Mouse (Mus musculus) limb, embryonic 12.5 days (tissue): ENCODE measurements around the gene Gm38100. TPM values are rescaled to one million over a fixed set of nuclear protein-coding genes. Genes with fewer than 3 reads are reported as not detected.

ENCODE experiments used
- ATAC-seq: fragments of 200-750 bp; cut with Nextera tagmentation; 2 replicates; pipeline ENCODE4 v1.8.0; 2017; ENCODE audit warnings: low read depth, moderate TSS enrichment; ENCODE audit not compliant: insufficient number of reproducible peaks, insufficient read depth, low FRiP score, low TSS enrichment
- H3K27ac ChIP-seq: fragments of 300-500 bp; sonication (generic); 2 replicates; pipeline ENCODE4 v1.5.1; 2016; ENCODE audit warnings: mild to moderate bottlenecking, moderate library complexity
- H3K27me3 ChIP-seq: fragments of 300-500 bp; sonication (generic); 2 replicates; pipeline ENCODE4 v1.6.1; 2016; ENCODE audit warnings: mild to moderate bottlenecking, moderate library complexity
- H3K36me3 ChIP-seq: fragments of 300-500 bp; sonication (generic); 2 replicates; pipeline ENCODE4 v1.6.1; 2016; ENCODE audit warnings: mild to moderate bottlenecking, moderate library complexity
- H3K4me1 ChIP-seq: fragments of 300-500 bp; sonication (generic); replicated peaks from 2 replicates; pipeline ENCODE4 v1.6.1; 2016
- H3K4me2 ChIP-seq: fragments of 300-500 bp; sonication (generic); 2 replicates; pipeline ENCODE4 v1.6.1; 2016; ENCODE audit warnings: mild to moderate bottlenecking, moderate library complexity
- H3K4me3 ChIP-seq: fragments of 300-500 bp; sonication (generic); replicated peaks from 2 replicates; pipeline ENCODE4 v1.5.1; 2016; ENCODE audit warnings: mild to moderate bottlenecking
- H3K9ac ChIP-seq: fragments of 300-500 bp; sonication (generic); replicated peaks from 2 replicates; pipeline ENCODE4 v1.6.1; 2016; ENCODE audit warnings: mild to moderate bottlenecking, moderate library complexity
- H3K9me3 ChIP-seq: fragments of 300-500 bp; sonication (generic); 2 replicates; pipeline ENCODE4 v1.6.1; 2016; ENCODE audit warnings: mild to moderate bottlenecking, moderate library complexity
- WGBS: fragments of 180-500 bp; shearing (Covaris S2); methylation state at CpG from one replicate; pipeline ENCODE4 v1.1.7; 2016; 5-methylcytosine and 5-hydroxymethylcytosine counted together
- polyA plus RNA-seq: library from polyadenylated mRNA; unstranded; fragments of >200 nt; fragmentation: Nextera tagmentation; extraction: Ambion mirVana; gene quantifications from 2 replicates; pipeline ENCODE4 v1.2.1, GENCODE M21; 2016

The Gm38100 gene
- polyA plus RNA-seq, 1 experiment from 2014 or later = not detected

DNA sequence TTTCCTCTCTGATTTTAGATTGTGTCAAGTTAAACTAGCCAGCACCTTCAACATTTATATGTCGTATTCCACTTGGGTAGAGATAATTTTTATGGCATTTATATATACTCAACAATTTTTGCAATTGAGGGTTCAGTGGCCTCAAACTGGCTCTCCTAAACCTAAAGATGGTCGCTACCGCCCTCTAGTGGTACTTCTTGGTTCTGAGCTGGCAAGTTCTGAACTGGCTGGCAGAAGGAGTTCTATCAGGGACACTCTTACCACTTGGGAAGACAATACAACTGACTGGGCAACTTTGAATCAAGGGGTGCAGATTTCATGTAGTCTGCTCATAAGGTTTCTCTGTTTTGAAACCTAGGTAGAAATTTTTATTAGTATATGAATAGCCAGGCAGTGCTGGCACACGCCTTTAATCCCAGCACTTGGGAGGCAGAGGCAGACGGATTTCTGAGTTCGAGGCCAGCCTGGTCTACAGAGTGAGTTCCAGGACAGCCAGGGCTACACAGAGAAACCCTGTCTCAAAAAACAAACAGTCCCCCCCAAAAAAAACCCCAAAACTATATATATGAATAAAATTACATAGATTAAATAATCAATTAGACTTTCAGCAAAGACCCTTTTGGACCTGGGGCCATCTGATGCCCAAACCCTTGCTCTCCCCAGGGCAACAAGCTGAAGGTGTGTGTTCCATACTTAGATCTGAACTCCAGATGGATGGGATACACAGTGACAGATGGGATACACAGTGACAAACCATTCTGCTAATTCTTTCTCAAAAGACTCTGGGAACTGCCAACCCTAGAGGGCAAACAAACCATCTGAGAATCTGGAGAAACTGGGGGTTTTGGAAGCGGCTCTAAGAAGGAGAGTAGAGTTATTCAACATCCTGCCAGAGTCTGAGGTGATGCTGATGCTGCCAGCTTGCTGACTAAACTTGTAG lies 4.0 kb downstream of the Gm38100 start:
- Histone ChIP-seq H3K27ac (no peak overlapping the region), H3K9ac (no peak overlapping the region), H3K4me1 (no peaks in the 10 kb centered on the region), H3K4me3 (no peak overlapping the region), H3K9me3 (no peaks in the 10 kb centered on the region), H3K36me3 (no peaks in the 10 kb centered on the region), H3K27me3 (no peaks in the 10 kb centered on the region), H3K4me2 (no peak overlapping the region)
- ATAC-seq = no peak
- WGBS = 53% methylated on average over 7 of the region's 7 CpGs

DNA sequence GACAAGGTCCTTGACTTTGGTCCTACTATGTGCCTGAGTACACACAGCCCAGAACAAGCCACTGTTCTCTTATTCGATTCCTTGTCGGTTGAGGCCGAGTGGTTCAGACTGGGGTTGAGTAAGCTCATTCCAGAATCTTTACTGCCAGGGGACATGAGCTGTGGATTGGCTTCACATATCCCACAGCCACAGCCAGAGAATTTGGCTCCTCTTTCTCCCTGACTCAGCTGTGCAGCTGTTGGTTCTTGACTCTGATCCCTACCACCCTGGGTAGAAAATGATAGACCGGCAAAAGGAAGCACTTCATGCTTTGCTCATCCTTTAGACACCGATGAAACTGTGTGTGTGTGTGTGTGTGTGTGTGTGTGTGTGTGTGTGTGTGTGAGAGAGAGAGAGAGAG lies 11.3 kb downstream of the Gm38100 start:
- H3K36me3 ChIP-seq = no peaks in the 10 kb centered on the region
- H3K27me3 ChIP-seq = no peaks in the 10 kb centered on the region; the same call in 1 of the 2 replicates

DNA sequence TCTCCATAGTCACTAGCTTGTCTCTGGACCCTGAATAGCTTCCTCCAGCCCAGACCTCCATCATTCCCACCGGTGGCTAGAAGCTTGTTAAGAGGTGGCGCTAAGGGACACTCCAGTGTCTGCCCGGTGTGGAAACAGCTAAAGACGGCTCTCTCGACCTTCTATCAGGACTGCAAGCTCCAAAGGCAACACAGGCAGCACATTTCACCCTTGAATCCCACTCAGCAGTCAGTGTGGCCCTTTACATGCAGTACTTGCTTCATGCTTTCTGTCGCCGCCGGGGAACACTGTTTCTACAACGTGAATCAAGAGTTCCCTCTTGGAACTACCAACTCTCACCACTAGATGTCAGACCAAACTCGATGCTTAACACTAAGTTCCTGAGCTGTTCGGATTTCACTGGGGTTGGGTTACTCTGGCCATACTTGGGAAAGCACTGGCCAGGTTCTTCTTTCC lies 16.2 kb downstream of the Gm38100 start:
- Histone ChIP-seq H3K9ac (no peak overlapping the region), H3K4me2 (peak overlapping the region; percentile 41), H3K4me1 (no peaks in the 10 kb centered on the region), H3K27me3 (no peaks in the 10 kb centered on the region; the same call in 1 of the 2 replicates), H3K4me3 (no peak overlapping the region), H3K27ac (no peak overlapping the region), H3K9me3 (no peaks in the 10 kb centered on the region), H3K36me3 (no peaks in the 10 kb centered on the region)
- WGBS = 12% methylated on average over 11 of the region's 11 CpGs
- peak; percentile 74; the same call in 1 of the 2 replicates for ATAC-seq

More for the DNA sequence above, 11.3 kb downstream of the Gm38100 start:
- H3K9ac ChIP-seq = no peak overlapping the region
- WGBS = 89% methylated on average over 5 of the region's 5 CpGs
- no peak overlapping the region for H3K4me3 ChIP-seq
- no peaks in the 10 kb centered on the region for H3K9me3 ChIP-seq
- no peak overlapping the region for H3K4me2 ChIP-seq
- no peak overlapping the region for H3K27ac ChIP-seq
- no peaks in the 10 kb centered on the region for H3K4me1 ChIP-seq
- ATAC-seq = no peak

DNA sequence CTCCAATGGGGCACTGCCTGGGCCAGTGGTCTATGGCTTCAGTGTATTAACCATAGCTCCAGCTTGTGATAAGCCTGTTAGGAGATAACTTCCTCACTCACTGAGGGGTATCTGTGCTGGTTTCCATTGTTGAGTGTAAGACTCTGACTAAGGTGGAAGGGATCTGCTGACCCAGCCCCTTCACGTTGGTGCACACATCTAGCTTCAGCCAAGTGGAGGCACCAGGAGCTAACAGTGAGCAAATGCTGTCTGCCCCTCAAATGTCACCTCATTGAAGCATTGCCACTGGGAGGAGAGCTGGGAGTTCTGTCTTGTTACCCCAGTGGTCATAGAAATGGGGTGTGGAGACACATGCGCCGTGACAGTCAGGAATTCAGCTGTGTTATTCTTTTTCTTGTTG lies 18.6 kb downstream of the Gm38100 start:
- Histone ChIP-seq H3K36me3 (no peaks in the 10 kb centered on the region), H3K4me3 (no peak overlapping the region), H3K9me3 (no peaks in the 10 kb centered on the region), H3K27me3 (no peaks in the 10 kb centered on the region; the same call in 1 of the 2 replicates), H3K4me2 (no peak overlapping the region), H3K9ac (no peak overlapping the region), H3K27ac (no peak overlapping the region), H3K4me1 (no peaks in the 10 kb centered on the region)
- no peak for ATAC-seq
- 78% methylated on average over 3 of the region's 3 CpGs for WGBS

DNA sequence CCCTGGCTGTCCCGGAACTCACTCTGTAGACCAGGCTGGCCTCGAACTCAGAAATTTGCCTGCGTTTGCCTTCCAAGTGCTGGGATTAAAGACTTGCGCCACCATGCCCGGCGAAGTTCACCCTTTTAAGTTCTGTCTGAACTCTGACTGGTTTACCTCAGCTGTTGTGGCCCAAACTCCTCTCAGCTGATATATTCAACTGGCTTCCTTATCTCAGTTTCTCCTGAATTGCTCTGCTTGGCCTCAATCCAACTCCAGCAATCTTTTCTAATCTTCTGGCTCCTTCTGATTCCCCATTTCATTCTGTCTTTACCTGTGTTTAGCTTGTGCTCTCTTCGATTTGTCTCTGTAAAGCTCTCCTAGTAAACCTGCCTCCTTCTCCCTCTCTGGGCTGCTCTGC lies 23.0 kb downstream of the Gm38100 start:
- no peak overlapping the region for H3K27ac ChIP-seq
- H3K27me3 ChIP-seq = no peaks in the 10 kb centered on the region
- no peaks in the 10 kb centered on the region for H3K36me3 ChIP-seq
- 94% methylated on average over 7 of the region's 7 CpGs for WGBS
- no peak overlapping the region for H3K9ac ChIP-seq
- ATAC-seq = no peak
- no peak overlapping the region for H3K4me3 ChIP-seq
- H3K9me3 ChIP-seq = no peaks in the 10 kb centered on the region
- H3K4me1 ChIP-seq = no peaks in the 10 kb centered on the region
- H3K4me2 ChIP-seq = no peak overlapping the region

DNA sequence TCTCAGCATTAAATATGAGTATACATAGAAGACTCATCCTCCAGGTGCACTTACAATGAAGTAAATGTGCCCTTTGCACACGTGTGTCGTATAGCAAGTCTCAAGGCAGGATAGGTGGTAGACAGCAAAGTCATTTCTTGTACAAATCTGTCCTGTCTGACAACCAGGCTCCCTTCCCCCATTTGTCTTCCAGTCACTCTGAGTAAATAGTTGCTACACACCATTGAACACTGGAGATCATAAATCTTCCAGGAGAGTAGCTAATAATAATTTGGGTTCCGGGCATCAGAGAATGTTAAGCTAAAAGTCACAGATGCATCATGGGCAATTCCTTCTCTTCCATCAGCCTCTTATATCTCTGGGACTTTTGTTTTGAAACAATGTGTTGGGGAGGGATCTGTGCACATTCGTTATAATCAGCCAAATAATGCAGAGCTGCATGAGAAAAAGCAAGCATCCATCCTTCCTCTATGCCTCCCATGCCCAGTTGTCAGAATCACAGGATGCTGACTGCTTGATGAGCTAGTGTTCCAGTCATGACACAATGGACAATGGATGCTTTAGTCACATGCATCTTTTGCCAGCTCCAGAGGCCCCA lies 26.7 kb downstream of the Gm38100 start:
- H3K4me2 ChIP-seq = no peak overlapping the region
- no peak for ATAC-seq
- no peaks in the 10 kb centered on the region for H3K36me3 ChIP-seq
- no peaks in the 10 kb centered on the region for H3K27me3 ChIP-seq
- no peaks in the 10 kb centered on the region for H3K9me3 ChIP-seq
- no peak overlapping the region for H3K27ac ChIP-seq
- H3K4me3 ChIP-seq = no peak overlapping the region
- no peaks in the 10 kb centered on the region for H3K4me1 ChIP-seq
- no peak overlapping the region for H3K9ac ChIP-seq
- 80% methylated on average over 4 of the region's 4 CpGs for WGBS

DNA sequence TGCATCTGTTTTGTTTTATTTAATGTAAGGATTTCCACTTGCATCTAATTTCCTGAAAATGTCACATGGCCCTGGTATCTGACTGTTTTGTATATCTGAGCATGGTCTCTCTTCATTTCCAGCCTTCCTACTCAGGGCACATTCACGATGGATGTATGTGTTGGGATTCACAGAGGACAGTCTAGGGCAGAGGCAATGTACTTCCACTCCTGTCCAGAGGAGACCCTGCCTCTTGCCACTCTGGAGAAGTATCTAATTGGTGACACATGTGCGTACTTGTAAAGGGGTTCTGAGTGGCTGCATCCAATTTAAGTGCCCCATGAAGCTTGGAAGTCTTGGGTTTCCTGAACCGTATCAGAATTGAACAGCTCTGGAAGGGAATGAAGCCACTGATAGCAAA lies 30.3 kb downstream of the Gm38100 start:
- Histone ChIP-seq H3K4me3 (no peak overlapping the region), H3K36me3 (no peaks in the 10 kb centered on the region), H3K9me3 (no peaks in the 10 kb centered on the region), H3K27me3 (no peaks in the 10 kb centered on the region), H3K4me1 (no peaks in the 10 kb centered on the region), H3K27ac (no peak overlapping the region), H3K9ac (no peak overlapping the region), H3K4me2 (no peak overlapping the region)
- ATAC-seq = 0 out of 2 replicates have a peak, but pooled peaks have one; percentile 42
- WGBS = 32% methylated on average over 3 of the region's 3 CpGs

DNA sequence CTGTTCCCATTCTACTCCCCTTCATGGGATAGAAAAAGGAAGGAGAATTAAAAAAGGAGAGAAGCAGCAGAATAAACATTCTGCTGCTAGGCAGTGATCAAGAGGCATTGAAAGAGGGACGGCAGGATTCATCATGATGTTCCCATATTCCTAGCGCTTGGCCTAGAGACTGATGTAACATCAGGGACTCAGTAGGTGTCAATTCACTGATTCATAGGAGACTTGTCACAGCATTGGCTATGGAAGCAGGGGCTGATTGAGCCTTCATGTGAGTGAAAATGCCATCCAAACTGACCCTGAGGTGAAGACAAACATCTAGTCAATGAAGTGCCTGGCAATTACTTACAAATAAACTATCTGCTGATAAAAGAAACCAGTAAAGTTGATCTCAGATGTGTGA lies 30.7 kb downstream of the Gm38100 start:
- ATAC-seq = no peak
- H3K9ac ChIP-seq = no peak overlapping the region
- 84% methylated on average over 2 of the region's 2 CpGs for WGBS
- H3K27me3 ChIP-seq = no peaks in the 10 kb centered on the region
- H3K9me3 ChIP-seq = no peaks in the 10 kb centered on the region
- no peaks in the 10 kb centered on the region for H3K4me1 ChIP-seq
- H3K36me3 ChIP-seq = no peaks in the 10 kb centered on the region
- H3K4me2 ChIP-seq = no peak overlapping the region
- no peak overlapping the region for H3K4me3 ChIP-seq
- no peak overlapping the region for H3K27ac ChIP-seq

DNA sequence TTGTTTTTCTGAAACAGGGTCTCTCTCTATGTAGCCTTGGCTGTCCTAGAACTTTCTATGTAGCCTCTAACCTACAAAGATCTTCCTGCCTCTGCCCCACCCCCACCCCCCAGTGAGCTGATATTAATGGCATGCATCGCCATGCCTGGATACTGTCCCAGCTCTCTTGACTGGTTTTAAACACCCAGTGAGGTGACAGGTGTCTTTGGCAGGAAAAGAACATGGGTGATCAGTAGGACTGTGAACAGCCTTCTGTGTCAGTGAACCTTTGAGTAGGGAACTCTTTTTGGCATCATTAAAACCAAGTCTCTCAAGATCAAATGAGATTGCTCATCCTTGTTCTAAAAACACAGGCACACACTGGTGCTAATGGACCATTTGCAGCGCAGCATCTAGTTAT lies 41.7 kb downstream of the Gm38100 start:
- Histone ChIP-seq H3K36me3 (no peaks in the 10 kb centered on the region), H3K9ac (no peak overlapping the region), H3K4me3 (no peak overlapping the region), H3K27ac (no peak overlapping the region), H3K27me3 (no peaks in the 10 kb centered on the region), H3K9me3 (no peaks in the 10 kb centered on the region), H3K4me2 (no peak overlapping the region), H3K4me1 (no peaks in the 10 kb centered on the region)
- 82% methylated on average over 2 of the region's 2 CpGs for WGBS
- no peak for ATAC-seq

DNA sequence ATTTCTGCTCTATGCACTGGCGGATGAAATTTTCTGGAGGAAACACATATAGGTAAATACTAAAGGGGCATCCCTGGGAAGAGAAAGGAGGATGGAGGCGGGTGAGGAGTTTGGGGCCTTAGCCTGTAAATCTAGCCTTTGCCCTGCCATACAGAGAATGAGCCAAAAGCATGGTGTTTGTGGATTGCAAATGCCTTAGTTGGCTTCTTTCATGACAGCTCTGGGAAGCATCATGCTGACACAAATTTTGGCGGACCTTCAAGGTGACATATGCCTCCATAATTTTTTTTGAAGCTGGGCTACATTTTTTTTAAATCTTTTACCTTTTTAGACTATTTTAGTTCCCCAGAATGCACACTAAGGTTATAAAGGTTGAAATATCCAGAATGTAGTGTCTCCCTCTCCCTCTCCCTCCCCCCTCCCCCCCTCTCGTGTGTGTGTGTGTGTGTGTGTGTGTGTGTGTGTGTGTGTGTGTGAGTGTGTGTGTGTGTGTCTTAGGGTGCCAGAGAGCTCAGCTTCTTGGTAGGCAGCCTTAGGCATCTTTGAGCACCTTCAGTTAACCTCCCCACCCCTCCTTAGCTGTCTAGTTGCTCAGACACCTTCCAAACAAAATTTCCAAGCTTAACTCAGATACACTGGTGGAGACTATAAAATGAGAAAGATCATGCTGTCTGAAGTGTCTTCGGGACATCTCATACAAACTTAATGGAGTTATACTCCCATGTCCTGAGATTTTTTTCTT lies 47.0 kb downstream of the Gm38100 start:
- WGBS = 83% methylated on average over 5 of the region's 5 CpGs
- H3K4me1 ChIP-seq = no peaks in the 10 kb centered on the region
- H3K36me3 ChIP-seq = no peaks in the 10 kb centered on the region
- H3K27ac ChIP-seq = no peak overlapping the region
- H3K4me2 ChIP-seq = no peak overlapping the region
- H3K9me3 ChIP-seq = no peaks in the 10 kb centered on the region
- no peaks in the 10 kb centered on the region for H3K27me3 ChIP-seq
- ATAC-seq = no peak
- H3K4me3 ChIP-seq = no peak overlapping the region
- H3K9ac ChIP-seq = no peak overlapping the region

DNA sequence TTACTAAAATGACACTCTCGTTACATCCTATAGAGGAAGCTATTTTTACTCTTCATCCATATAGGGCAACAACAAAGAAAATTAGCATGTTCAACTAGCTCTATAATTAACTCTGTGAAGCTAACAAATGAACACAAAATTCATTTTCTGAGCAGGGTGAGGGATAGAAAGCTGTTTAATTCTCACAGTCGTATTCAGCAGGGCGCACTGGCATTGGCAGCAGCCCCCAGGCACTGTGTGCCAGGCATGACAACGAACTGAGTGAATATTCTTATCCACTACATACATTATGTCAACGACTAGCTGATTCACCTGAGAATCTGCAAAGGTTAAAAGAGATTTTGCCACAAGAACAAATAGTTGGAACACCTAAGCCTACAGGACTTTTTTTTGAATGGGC lies 50.6 kb downstream of the Gm38100 start:
- no peak overlapping the region for H3K27ac ChIP-seq
- H3K4me3 ChIP-seq = no peak overlapping the region
- H3K4me1 ChIP-seq = no peaks in the 10 kb centered on the region
- no peak overlapping the region for H3K4me2 ChIP-seq
- ATAC-seq = no peak
- H3K27me3 ChIP-seq = no peaks in the 10 kb centered on the region
- H3K36me3 ChIP-seq = no peaks in the 10 kb centered on the region
- no peaks in the 10 kb centered on the region for H3K9me3 ChIP-seq
- H3K9ac ChIP-seq = no peak overlapping the region
- 90% methylated on average over 5 of the region's 5 CpGs for WGBS
